Mouse (Mus musculus): Measurements from ENCODE around the gene Gm21149.
"Not testable (repeated sequence)": the region's sequence is repeated elsewhere in the genome, so short reads cannot be mapped to it uniquely, and the experiment has no call there.

GRCm38 (mm10) chr5:15517150-15517549 lies 40.8 kb upstream of the Gm21149 start:
- TF ChIP-seq CTCF (IDR thresholded peaks at IDR 0.05; ENCODE audit: low read depth, low read length); POLR2A (IDR thresholded peaks at IDR 0.05; ENCODE audit: borderline replicate concordance, low read depth, low read length): not testable (repeated sequence)
